Mouse (Mus musculus) cerebellum, adult 2 months (tissue): Measurements from ENCODE around the gene Fry.

Source experiments
- CTCF ChIP-seq: fragments of 200-500 bp; IDR thresholded peaks from 2 replicates; pipeline ENCODE4 v1.5.1; 2011; ENCODE audit warnings: low read depth, mild to moderate bottlenecking, control low read depth, low read length, moderate library complexity, borderline replicate concordance; ENCODE audit not compliant: insufficient read depth
- POLR2A ChIP-seq: fragments of 200-500 bp; IDR thresholded peaks from 2 replicates; pipeline ENCODE4 v1.6.1; 2011; ENCODE audit warnings: low read length, control low read depth, borderline replicate concordance; ENCODE audit not compliant: insufficient read depth

GRCm38 (mm10) chr5:150106358-150106757 is 12.1 kb upstream of the Fry start:
- TF ChIP-seq CTCF, result no peak
- TF ChIP-seq POLR2A, result no peak
